Mouse (Mus musculus) cerebellum, adult (tissue): ENCODE data around the gene Shc2.

ENCODE experiments used
- ATAC-seq: cut with Nextera tagmentation; 2 replicates; pipeline ENCODE4 v1.9.2; 2017; ENCODE audit warnings: mild to moderate bottlenecking, moderate library complexity, mixed read lengths; ENCODE audit not compliant: insufficient number of reproducible peaks, low FRiP score, low TSS enrichment

Shc2 gene

GRCm38 (mm10) chr10:79616376-79616775 is 21.3 kb downstream of the Shc2 start:
- no peak for ATAC-seq

DNA sequence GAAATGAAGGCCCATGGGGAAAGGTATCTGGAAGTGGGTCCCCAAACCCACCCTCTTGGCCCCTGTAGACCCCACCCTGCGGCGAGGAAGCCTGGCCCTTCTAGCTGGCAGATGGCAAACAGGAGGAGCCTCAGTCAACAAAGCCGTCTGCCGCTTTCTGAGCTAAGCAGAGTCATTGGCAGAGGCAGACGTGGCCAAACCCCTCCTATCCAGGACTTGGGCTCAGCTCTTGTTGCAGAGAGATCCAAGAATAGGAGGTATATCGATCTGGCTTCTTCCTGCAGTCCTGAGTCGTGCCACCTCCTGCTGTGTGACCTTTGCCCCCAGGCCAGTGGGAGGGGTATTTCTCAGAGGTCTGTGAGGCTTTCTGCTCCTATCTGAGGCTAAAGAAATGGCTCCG is 21.9 kb downstream of the Shc2 start:
- ATAC-seq, result no peak

GRCm38 (mm10) chr10:79614305-79614643 is 23.4 kb downstream of the Shc2 start:
- no peak; the same call in 1 of the 2 replicates for ATAC-seq

DNA sequence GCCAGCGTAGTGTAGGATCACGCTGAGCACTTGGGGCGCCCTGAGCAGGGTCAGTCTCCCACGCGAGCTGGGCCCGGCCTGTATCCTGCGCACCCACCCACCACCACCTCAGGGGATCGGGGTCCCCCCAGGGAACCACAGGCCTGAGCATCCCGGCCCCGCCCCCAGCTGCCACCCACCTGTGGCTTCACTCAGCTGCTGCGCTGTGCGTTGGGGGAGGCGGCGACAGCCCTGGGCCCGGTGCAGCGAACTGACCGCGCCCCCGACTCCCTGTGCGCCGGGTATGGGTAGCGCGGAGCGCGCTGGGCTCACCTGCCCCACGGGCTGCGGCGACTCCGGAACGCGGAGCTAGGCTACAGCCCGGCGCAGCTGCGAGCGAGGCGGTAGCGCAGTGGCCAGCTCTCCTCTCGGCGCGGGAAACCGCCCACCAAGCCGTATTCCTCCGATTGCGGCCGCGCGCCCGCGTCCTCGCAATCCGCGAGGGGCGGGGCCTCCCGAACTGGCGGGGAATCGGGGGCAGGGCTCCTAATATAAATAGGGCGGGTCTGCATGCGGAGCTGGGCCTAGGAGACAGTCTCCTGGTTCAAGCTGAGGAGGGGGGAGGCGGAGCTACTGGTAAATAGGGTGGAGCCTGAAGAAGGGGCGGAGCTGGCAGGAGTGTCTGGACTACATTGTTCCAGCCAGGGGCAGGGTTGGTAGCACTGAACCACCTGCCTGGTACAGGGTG is 24.0 kb downstream of the Shc2 start, which contains the start of gene C2cd4c:
Gene C2cd4c, minus strand, starts transcription at position 448 of the 727 bp plus-strand sequence.
- peak; percentile 69 for ATAC-seq

DNA sequence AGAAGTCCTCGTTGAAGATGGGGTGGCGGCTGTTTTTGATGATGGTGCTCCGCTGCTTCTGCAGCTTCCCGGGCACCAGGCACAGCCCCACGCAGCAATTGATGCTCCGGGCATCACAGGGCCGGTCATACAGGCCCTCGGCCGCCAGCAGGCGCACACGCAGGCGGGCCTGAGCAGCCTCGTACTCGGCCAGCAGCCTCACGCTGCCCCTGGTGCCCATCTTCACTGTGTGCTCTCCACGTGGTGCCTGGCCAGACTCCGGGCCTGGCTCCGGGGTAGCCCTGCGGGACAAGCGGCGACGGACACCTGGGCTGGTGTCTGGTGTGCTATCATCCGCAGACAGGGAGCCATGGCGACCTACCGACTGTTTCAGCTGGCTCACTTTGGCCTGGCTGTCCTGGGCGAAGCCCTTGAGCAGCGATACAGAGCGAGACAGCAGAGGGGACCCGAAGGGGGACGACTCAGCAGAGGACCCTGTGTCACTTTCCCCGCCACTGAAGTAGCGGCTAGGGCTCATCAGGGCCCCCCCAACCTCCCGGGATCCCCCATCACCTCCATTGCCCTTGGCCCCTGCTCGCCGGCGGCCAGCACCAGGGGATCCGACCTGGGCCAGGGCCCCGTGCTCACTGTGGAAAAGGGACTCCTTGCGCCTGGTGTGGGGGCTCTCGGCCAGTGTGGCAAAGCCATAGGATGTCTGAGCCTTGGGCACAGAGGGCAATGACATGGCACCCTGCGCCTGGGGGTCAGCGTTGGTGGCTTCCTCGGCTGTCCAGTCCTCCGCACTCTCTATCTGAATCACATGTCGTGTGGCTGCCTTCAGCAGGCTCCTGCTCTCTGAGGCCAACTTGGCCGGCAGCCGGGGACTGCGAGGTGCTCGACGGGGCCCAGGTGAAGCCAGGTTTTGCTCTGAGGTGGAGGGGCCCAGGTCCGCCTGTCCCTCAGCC is 25.3 kb downstream of the Shc2 start:
- ATAC-seq, result no peak

GRCm38 (mm10) chr10:79611296-79611695 is 26.4 kb downstream of the Shc2 start:
- no peak for ATAC-seq

GRCm38 (mm10) chr10:79609276-79609675 is 28.4 kb downstream of the Shc2 start:
- ATAC-seq, result no peak

DNA sequence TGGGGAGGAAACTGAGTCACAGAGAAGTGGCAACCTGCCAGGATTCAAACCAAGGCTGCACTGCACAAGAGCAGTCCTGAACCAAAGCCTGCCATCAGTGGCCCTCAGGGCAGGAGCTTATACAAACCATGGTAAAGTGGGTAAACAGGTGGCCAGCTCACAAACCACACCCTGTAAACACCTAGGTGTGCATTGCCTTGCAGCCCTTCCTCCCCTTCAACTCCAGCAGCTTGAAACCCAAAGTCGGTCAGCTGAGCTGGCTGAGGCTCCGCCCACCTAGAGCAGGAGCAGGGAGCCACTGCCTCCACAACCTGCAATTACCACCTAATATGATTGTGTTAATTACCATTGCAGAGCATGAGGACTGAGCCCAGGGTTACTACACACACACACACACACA is 29.8 kb downstream of the Shc2 start:
- ATAC-seq, result no peak

- ATAC-seq, result no peak
Observed at GRCm38 (mm10) chr10:79606537-79606936, 31.2 kb downstream of the Shc2 start.

DNA sequence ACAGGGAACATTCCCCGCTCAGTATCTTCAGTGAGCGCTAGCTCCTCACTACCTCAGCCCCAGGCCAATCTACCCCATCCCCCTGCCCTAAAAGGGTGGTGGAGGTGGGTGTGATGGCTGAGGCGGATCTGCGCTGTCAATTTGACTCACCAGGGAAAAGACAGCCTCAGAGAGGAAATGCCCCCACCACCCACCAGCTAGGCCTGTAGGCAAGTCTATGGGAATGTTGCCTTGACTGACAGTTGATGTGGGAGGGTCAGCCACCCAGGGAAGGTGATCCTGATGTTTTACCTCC is 39.8 kb downstream of the Shc2 start:
- no peak for ATAC-seq

DNA sequence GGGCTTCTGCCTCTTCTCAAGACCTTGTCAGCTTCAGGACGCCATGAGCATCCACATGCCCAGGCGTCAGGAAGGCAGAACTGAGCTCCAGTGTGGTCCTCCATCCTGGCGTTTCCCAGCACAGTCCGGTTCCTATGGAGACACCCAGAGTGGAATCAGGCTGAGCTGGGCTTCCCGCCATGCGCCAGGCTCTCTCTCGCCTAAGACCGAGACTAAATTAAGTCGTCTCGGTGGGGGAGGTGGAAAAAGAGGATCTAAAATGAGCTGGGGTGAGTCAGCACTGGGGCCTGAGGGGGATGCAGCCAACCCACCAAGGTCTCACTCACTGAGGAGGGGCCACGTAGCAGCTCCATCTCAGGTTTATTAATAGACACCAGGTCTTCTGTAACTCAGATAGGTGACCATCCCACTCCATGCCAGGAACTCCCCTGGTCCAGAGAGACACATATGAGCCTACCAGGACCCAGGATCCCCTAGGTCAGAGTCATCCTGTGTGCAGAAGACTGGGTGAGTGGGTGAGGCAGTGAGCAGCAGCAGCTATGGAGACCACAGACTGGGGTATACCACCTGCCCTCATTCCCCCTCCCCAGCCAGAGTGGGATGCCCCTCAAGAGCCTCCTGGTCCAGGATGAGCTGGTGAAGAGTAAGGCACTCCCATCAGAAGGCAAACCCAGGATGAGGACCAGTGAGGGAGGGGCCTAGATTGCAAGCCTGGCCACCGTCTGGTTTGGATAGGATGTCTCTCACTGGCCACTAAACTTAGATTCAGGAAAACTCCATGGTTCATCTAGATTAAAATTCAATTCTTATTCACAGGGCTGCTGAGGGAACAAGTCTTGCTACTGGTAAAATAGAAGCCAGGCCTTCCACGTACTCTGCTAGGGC is 40.4 kb downstream of the Shc2 start:
- no peak for ATAC-seq

GRCm38 (mm10) chr10:79595590-79595929 is 42.2 kb downstream of the Shc2 start:
- ATAC-seq, result no peak

GRCm38 (mm10) chr10:79594872-79595589 is 42.7 kb downstream of the Shc2 start:
- ATAC-seq, result peak; percentile 88; the same call in 1 of the 2 replicates

DNA sequence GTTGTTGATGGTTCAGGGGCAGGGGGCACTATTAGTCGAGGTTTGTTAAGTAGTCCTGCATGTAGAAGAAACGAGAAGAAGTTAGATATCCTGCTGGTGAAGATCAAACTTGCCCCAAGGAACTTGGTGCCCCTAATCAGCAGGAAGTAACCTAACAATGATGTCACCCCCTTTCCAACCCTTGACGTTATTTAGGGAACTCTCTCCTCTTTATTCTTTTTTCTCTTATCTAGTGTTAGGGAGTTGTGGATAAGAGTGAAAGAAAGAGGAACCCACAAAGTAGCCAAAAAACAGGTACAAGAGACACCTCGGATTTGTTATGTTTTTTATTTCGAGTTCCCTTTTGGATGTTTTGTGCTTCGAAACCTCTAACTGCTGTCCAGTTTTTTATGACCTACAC is 43.6 kb downstream of the Shc2 start:
- ATAC-seq, result no peak

DNA sequence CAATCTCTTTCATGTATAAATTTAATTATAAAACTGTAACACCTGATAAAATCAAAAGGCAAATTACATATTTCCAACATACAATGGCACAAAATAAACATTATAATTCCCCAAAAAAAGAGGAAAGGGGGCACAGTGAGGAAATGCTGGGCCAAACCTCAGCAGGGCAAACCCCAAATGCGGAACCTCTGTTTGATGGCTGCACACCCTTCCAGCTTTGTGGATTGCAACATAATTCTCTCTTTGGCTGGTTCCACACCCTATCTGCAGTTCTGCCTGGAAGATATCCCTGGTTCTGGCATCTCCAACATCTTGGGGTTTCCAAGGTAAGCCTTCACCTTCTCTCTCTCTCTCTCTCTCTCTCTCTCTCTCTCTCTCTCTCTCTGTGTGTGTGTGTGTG is 47.0 kb downstream of the Shc2 start:
- ATAC-seq, result no peak

DNA sequence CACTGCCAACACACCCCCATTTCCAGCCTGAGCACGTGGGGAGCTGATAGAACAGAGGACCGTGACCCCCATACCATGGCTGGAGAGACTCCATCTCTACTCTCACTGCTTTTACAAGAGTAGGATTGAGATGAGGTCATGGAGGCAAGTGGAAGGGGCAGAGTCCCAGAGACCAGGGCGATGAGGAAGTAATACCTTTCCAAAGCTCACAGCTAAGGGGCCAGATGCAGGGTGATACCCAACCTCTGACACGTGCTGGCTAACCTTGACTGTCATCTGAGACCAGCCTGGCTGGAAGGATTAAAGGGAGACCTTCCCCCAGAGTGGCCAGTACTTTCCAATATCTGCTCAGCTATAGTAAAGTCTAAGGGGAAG is 50.0 kb downstream of the Shc2 start:
- ATAC-seq, result no peak

DNA sequence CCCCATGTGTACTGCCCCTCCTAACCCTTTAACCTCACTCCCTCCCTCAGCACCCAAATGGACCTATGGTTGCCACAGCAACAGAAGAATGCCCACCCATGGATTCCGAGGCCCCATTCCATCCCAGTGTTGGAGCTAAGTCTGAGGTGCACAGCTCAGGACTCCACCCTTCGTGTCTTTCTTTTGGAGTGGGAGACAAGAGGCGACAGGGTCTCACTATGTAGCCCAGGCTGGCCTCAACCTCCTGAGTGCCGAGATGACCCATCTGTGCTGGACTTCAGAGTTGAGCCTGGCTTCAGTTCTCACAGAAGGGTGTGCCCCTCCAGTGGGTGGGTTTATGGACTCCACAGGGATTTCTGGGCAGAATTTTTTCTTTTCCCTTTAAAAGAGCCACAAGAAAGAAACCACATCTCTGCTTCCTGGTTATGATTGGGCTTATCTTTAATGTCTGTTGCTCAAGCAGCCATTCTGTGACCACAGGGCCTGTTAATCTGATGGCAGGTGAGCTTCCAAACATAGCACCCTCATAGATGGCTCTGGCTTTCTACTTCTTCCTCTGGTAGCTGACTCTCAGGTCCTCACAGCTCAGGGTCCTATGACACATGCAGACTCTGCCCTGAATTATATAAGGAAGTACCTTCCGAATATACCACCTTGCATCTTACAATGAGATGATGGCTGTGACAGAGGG is 50.5 kb downstream of the Shc2 start, which contains the start of gene Theg:
Gene Theg, minus strand, starts transcription at position 271 of the 691 bp plus-strand sequence.
- no peak for ATAC-seq

GRCm38 (mm10) chr10:79586243-79586642 is 51.5 kb downstream of the Shc2 start:
- no peak for ATAC-seq

DNA sequence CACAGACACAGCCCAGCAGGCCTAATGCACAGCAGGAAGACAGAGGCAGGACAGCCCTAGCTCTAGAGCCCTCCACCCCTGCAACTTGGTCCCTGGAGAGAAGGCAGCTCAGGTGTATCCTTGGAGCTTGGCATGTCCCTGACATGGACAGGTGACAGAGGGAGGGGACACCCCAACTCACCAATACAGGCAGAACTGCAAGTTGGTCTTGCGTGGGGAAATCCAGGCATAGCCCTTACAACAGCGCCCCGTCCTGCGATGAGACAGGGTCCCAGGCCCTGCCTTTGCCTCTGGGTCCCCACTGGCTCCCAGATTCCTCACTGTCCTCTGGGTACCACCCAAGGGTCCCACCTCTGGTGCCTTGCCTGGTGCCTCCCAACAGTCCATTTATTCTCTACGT is 52.0 kb downstream of the Shc2 start:
- no peak for ATAC-seq

DNA sequence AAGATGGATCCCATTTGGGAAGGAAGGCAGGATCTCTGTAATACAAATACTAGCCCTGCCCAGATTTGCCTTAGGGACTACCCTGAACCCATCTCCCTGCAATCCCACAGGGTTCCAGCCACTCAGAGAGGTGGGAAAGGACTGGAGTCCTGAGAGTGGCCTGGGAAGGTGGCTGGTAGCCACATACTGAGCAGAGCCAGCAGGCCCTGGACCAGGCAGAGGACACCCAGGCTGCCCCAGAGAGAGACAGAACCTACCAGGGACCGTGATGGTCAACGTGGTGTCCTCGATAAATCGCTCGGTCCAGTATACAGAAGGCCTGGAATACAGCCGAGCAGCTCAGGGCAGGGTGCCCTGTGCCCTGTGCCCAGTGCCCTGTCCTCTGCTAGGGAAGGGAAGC is 52.6 kb downstream of the Shc2 start:
- ATAC-seq, result no peak
